Mouse (Mus musculus) lung, adult 18-20 months (tissue): Measurements from ENCODE around the gene Mrm2.
"Not testable (repeated sequence)": the region's sequence is repeated elsewhere in the genome, so short reads cannot be mapped to it uniquely, and the experiment has no call there.

Experiments used
- DNase-seq, 2 experiments: peaks; one replicate each; pipeline ENCODE4 v3.0.0; 2022; ENCODE audit warnings: mixed read lengths in 2 of 2

Gene Mrm2

DNA sequence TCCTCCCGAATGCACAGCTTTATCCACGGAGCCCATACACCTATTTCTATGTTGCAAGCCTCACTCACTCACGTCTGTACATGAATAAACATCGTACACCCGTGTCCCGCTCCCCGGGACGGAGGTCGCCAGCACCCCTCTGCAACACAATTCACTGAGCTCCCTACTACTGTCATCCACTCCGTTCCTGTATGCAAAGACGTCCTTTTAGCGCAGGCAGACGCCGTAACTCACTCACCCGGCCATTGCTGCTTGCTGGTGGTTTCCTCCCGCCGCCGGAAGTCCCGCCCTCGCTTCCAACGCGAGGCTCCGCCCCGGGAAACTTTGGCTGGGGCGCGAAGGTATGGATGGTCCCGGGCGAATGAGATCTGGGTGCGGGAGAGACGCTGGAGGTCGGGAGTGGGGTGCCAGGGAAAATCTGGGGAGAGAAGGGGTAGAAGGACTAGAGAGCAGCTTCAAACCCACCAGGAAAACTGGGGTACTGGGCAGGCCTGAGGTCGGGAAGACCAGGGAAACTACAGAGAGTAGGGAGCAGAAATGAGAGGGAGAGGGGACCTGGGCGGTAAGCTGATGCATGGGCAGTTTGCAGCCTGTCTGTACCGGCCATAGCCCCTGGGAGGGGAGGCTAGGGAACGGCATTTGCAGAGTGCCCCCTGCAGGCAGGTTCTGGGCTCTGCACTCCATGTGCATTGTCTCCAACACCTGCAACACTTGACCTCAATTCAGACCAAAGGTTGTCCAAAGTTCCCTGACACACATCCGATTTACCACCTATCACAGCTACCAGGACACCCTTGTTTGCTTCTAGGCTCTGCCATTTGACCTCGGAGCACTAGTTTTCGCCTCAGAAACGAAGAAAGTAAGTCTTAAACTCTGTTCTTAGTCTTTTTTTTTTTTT, at the start of gene Mrm2:
Mrm2 (minus strand) TSS at position 284 of the 898 bp plus-strand sequence.
- DNase-seq, result peak; percentile 84 to 86

DNA sequence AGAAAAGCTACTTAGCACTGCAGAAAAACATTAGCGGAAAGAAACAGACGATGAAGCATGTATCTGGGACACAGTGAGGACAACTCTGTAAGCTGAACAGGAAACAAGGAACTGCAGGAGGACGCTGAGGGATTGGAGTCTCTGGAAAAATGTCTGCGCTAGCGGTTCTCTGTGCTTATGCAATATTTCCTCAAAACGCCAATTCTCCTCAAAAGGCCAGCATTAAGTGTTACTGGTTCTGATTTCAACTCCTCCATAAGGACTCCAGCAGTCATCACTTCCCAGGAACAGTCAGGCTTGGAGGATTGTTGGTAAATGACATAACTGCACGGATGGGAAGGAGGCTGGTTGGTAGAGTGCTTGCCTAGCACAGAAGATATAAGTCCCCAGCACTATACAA, 49.5 kb upstream of the Mrm2 start:
- no peak for DNase-seq

DNA sequence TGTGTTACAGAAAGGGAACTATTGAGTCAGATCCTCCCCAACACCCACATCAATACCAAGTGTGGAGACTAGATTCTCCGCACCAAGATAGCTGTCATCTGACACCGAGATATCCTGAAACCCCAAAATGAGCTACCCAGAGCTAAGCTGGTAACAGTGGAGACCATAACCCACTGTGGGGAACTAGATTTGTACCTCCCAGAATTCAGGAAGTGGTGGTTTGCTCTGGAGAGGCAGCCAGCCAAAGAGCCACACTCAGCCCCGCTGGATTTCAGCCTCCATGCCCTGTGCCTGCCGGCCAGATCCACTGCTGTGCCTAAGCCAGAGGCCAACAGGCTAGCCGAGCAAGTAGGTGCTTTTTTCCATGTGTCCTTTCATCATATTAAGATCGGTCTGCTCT, 47.6 kb upstream of the Mrm2 start:
- peak in 1 of 2 experiments; percentile 27 for DNase-seq

DNA sequence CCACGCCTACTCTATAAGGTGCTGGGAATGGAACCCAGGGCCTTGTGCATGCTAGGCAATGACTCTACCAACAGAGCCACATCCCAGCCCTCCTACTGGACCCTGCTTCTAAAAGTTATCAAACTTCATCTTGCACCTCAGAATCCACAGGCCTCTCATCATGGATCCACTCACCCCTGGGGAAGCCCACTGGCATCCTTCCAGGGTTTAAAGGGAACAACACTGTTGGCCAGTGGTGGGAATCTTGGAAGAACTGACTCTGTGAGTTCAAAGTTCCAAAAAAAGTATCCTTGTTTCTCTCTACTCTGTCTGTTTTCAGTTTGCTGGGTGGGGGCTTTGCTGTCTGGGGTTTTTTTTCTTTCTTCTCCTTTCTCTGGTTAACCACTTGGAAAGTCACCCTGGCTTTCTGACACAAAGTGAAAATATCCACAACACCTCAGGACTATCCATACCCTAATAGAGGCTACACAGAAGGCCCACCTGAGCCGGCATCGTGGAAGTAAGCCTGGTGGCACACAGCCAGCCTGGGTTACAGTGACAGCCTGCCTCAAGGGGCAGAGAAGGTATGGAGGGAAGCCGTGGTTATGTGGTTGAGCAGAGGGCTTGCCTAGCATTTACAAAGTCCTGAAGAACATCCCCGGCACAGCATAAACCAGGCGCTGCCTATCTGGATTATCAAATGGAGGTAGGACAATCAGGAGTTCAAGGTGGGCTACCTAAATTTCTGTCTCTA, 46.6 kb upstream of the Mrm2 start:
- DNase-seq, result no peak

DNA sequence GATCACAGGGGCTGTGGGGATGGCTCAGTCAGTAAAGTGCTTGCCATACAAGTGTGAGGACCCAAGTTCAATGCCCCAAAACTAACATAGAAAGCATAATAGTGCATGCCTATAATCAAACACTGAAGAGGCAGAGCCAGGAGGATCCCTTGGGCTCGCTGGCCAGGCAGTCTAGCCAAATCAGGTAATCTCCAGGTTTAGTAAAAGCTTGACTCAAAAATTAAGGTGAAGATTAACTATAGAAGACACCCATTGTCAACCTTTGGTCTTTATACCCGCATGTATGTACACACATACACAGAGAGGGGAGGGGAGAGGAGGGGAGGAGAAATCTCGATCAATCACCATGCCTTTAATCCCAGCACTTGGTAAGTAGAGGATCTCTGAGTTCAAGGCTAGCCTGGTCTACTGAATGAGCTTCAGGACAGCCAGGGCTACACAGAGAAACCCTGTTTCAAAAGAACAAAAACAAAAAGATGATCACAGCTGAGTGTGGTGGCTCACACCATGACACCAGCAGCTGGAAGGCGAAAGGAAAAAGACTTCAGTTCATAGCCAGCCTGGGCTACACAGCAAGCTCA, 43.6 kb upstream of the Mrm2 start:
- DNase-seq, result no peak

DNA sequence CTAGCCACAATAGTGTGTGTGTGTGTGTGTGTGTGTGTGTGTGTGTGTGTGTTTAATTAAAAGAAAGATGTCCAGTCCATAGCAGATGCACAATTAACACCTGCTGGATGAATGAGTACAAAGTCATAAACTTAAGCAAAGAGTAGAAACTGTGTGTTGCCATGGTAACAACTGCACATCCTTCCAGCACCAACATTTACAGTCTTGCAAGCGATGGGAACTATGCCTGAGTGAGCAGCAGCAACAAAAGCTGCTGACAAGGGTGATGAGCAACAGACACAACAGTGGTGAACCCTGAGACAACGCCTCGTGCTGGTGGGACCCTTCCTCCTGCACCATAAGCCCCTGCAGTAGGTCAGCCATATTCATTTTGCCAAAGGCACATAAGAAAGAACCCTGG, 42.5 kb upstream of the Mrm2 start:
- no peak for DNase-seq

DNA sequence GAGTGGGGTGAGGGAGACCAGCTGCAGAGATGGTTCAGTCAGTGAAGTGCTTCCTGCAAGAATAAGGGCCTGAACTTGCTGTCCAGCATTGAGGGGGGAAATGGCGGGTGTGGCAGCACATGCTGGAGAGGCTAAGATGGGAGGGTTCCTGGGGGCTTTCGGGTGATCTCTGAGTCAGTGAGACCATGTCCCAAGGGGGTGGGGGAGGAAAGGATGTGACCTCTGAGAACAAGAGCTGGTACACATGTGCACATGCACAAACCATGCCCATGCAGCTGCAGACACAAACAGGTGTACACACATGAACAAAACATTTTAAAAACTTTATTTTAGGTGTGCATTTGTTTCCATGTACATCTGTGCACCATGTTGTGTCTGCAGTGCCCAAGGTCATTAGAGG, 42.0 kb upstream of the Mrm2 start:
- DNase-seq, result no peak

DNA sequence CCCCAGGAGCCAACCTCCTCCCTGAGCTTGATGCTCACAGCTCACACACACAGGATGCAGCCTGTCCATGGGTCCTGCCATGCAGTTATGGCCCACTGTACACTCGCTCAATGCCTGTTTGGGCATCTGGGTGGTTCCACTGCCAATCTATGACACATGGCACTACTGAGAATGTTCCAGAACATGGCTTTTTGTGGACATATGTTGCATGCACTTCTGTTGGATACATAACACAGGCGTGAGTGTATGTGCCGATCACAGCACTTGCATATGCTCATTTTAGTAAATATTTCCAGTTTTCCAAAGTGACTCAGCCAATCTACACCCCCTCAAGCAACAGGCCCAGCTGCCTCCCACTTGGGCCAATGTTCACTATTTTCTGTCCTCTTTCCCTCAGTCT, 40.0 kb upstream of the Mrm2 start:
- no peak for DNase-seq

DNA sequence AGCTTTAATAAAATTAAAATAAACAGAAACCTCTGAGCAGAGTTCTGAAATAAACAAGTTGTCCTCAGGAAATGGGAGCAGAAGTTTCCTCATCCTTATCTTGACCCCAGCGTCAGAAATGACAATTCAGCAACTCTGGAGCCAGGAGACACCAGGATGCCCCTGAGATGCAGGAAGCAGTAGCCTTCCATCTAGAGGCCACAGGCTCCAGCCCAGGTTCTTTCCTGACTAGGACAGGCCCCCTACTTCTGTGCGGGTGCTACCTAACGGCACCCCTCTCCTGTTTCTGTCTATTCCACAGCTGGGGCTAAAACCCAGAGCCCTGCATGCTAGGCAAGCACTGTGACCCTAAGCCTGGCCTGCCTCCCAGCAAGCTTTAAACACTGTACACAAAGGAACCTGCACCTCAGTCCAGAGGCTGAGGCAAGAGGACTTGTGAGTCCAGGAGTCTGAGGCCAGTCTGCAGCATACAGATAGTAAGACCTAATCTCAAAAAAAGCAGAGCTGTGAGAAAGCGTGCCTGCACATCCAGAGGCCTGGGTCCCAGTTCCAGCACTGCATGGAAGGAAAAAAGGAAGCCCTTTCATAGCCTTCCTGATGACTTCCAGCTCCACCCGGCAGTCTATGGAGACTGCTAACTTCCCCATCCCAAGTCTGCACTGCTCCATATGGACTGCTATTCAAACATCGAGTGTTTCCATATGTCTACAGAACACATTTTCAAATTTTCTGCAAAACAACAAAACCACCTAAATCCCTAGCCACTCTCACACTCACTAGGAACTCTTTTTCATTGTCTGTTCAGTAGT, 39.0 kb upstream of the Mrm2 start:
- DNase-seq, result peak; percentile 18 to 46

DNA sequence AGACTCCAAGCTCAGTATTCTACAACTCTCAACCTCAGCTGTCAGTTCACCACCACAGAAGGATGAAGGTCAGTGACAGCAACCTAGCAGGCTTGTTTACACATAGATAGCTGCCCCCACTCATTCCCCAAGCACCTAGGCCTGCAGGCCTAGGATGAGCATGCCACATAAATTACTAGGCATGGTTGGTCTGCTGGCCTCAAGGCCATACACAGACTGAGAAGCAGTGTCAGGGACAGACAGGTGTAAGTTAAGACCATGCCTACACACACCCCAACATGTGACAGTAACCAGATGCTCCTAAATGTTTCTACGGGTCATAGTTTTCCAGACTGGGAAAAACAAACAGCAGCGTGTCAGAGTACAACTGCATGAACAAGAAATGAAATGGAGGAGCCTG, 37.8 kb upstream of the Mrm2 start:
- no peak for DNase-seq

DNA sequence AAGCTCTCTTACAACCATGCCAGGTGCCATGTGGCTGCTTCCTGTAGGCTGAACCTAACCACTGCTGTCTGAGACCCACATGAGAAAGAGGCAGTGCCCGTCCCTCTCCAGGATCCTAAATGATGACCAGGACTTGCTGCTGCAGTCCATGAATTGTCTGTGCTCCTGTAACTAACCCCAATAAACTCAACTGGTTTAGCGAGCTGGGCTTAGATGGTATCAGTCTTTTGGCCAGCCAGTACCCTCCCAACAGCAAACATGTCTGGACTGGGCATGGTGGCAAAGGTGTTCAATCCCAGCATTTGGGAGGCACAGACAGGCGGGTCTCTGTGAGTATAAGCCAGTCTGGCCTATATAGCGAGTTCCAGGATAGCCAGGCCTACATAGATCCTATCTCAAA, 37.2 kb upstream of the Mrm2 start:
- no peak for DNase-seq

DNA sequence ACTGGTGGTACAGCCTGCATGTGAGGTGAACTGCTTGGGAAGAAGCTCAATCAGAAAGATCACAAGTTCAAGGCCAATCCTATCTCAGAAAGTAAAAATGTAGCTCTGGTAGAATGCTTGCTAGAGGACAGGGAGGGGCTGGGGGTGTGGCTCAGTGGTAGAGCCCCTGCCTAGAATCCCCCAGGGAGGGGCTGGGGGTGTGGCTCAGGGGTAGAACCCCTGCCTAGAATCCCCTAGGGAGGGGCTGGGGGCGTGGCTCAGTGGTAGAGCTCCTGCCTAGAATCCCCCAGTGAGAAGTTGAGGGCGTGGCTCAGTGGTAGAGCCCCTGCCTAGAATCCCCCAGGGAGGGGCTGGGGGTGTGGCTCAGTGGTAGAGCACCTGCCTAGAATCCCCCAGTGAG, 36.4 kb upstream of the Mrm2 start:
- DNase-seq, result not testable (repeated sequence)

DNA sequence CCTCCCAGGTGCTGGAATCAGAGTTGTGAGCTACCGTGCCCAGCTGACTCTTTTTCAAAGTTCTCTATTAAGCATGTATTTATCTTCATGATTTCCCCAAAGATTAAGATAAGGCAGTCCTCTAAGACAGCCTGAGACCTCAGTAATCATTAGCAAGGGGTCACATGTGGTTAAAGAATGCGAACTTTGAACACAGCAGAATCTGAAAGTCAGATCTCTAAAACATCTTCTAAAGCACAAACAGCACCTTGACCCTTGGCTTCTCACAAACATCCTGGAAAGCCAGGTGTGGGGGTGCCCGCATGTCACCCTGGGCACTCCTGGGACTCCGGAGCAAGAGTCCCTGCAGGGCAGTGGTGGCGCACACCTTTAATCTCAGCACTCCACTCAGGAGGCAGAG, 32.7 kb upstream of the Mrm2 start:
- no peak for DNase-seq

DNA sequence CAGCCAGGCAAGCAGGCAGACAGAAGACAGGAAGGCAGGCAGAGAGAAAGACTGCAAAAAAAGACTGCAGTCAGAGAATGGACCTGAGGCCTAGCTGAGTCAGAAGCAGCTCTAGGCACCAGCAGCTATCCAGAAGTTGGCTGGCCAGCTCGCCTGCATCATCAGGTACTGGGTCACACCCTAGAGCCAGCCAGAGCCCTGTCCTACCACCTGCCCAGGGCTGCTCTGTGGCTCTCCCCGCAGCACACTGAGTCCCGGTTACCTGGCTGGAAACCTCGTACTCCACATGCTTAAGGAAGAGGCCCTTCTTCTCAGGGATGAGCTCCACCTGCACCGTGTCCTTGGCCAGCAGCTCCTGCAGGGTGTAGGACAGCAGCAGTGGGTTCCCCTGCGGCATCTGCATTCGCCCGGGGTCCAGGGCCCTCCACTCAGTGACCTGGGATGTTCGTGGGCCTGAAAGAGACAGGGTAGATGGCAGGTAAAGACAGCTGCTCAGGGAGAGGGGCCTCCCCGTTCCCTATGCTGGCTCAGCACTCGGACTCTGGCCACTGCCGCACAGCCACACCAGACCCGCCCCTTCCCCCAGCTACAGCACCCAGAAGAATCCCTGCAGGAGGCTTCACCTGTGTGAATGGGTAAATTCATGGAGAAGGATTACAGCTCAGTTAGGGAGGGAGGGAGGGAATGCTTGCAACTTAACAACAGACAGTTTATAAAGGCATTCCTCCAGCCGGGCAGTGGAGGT, 28.4 kb upstream of the Mrm2 start:
- no peak for DNase-seq

DNA sequence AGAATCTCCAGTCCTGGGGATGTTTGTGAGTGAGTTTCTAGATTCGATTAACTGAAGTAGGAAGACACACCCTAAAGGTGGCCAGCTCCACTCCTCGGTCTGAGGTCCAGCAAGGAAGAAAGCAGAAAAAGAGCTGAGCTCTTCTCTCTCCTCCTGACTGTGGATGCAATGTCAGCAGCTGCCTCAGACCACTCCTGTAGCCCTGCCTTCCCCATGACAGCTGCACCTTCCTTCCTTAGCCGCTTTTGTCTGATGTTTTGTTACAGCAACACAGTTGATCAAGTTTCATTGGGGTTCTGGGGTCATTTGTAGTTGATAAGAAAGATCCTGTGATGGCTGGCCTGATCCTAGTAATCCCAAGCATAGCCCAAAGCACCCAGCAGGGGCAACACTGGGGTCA, 25.8 kb upstream of the Mrm2 start:
- DNase-seq, result no peak

DNA sequence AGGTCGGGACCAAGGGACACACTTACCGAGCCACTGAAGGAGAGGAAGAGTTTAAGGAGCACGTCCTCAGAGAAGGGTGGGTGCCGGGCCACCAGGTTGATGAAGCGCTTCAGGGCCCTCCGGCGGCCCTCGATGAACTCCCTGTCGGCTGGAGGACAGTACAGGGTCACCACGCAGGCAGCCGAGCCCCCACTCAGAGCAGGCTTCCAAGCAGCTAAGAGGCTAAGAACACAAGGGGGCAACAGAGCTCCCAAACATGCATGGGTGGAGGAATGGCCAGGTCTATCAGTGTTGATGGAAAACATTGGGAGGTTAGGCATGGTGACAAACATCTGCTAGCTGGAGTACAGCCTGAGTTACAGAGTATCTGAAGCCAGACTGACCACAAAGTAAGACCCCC, 24.2 kb upstream of the Mrm2 start:
- no peak for DNase-seq

DNA sequence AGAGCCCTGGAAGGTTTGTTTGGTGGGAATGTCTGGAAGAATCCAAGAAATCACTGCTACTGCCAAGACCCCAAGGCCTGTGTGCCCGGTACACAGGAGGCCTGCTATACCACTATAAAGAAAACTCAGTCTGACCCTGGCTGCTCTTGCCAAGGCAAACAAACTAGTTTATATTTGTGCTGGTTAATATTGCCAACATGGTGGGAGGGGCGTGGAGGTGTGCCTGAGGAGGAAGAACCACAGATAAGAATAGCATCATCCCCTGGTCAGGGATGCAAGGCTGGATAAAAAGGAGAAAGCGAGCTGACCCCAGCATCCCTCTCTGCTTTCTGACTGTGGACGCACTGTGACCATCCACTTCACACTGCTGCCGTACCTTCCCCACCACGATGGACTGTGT, 20.7 kb upstream of the Mrm2 start:
- no peak for DNase-seq

DNA sequence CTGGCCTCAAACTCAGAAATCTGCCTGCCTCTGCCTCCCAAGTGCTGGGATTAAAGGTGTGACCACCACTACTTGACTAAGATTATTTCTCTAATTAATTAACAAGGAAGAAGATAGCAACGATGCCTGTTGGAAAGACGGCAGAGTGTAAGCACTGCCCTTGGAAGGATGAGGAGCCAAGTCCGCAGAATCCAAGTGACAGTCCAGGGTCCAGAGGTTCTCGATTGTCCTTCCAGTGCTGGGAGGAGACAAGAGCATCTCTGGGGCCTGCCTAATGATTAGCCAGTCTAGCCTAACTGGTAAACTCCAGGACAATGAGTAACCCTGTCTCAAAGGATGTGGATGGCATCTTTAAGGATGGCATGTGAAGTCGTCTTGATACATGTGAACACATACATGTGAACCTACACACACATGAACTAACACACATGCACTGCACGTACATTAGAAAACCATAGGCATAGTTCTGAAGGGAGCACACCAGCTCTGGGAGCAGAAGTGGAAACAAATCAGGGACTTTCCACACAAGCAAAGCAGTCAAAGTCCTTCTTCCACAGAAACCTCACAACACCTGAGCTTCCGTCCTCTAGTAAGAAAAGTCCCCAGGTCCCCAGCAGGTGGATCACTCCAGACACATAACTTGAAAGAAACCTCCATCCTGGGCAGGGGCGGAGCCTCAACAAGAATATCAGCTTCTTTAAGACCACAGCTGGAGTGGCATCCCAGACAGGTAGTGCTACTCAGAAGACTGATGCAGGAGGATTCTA, 19.2 kb upstream of the Mrm2 start:
- DNase-seq, result no peak

DNA sequence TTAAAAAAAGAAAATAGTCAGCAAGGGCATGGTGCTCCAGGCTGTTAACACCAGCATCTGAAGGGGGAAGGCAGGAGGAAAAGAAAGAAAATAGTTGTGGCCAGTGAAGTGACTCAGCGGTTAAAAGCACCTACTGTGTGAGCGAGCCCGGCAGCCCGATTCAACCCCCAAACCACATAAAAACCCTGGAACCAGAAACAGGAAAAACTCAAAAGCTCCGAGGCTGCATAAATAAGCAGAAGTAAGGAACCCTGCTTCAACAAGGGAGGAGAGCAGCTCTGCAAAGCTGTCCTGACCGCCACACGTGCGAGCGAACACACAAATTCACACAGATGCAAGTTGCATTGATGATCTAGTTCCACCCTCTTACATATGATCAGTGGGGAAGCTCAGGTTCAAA, 18.2 kb upstream of the Mrm2 start:
- no peak for DNase-seq

DNA sequence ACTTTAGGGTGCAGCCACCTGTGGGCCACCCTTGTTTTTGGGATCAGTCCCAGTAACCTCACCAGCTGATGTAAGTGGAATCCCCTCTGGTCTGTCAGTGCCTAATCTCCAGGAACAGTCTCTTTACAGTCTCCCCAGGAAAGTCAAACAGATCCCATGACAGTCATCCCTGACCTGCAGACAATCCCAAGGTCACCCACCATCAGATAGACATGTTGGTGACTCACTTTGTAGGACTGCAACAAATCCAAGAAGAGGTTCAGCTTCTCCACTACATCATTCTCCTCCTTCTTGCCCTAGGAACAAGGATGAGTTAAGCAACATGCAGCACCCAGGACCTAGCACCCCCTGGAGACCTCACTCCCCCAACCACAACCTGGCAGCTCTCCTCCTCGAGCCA, 14.4 kb upstream of the Mrm2 start:
- DNase-seq, result no peak

DNA sequence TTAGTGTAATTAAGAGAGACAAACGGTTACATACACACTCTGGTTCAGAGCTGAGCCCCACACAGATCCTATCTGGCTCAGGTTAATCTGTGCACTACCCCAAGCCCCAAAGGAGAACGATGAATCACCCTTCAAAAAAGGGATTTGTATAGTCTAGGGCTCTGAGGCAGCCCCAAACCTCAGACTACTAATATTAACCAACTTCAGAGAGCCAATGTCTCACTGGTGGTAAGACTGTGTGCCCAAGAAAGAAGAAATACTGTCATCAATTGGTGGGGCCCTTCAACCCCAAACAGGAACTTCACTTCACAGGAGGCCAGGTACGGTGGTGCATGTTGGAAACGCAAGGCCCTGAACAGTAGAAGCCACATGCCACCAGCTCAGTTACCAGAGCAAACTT, 13.5 kb upstream of the Mrm2 start:
- no peak for DNase-seq

DNA sequence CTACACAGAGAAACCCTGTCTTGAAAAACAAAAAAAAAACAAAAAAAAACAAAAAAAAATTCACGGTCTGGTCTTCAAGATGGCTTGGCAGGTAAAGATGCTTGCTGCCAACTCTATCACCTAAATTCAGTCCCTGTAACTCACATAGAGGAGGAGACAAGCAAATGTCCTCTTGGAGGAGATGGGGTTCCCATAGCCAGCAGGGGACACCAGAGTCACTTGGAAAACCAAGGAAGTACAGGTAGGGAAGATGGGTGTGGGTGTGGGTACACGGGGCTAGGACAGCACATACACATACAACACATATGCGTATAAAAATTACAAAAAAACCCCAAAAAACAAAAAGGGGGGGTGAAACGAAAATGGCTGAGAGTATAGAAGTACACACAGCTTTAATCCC, 11.2 kb upstream of the Mrm2 start:
- DNase-seq, result no peak
